8 mouse cellular contexts compared by ENCODE assay signal in the genomic region with DNA sequence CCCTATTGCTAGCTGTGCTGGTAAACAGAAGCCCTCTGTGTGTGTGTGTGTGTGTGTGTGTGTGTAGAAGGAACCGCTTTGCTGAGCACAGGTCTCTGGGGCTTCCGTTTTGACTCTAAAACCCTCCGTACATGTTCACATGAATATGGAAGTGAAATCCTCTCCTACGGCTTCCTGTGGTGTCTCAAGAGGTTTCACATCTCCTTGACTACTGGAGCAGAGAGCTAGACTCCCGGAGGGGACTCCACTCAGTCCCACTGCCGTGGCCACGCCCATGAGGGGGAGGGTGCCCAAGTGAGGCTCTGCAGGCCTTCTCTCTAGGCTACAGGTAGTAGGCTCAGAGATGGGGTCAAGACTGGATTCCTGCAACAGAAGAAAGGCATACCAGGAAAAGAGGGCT. TPM values are rescaled to one million over a fixed set of nuclear protein-coding genes. Genes with fewer than 3 reads are reported as not detected.
DNase-seq lines count a peak whose midpoint lies in the region; ATAC-seq lines count a peak whose summit lies in the region.

A gene (plus strand): TSS at position 275 of the 400 bp plus-strand sequence.

- no peaks in the 10 kb centered on the region for H3K36me3 ChIP-seq in heart, embryonic 11.5 days (ENCODE audit: control insufficient read depth, insufficient read depth, low read length)
- H3K36me3 ChIP-seq in embryonic facial prominence, embryonic 13.5 days: no peaks in the 10 kb centered on the region

- no peak within 1 kb of the TSS for H3K4me2 ChIP-seq in heart, embryonic 11.5 days
- no peak within 1 kb of the TSS for H3K4me2 ChIP-seq in embryonic facial prominence, embryonic 13.5 days

- no peak within 1 kb of the TSS for H3K27ac ChIP-seq in heart, embryonic 11.5 days (ENCODE audit: low read depth, low read length)
- 0 out of 2 replicates have a peak within 1 kb of the TSS, but pooled peaks have one; percentile 28 for H3K27ac ChIP-seq in embryonic facial prominence, embryonic 13.5 days

- peak; percentile 65 to 84 for DNase-seq in heart, adult 18-20 months
- peak; percentile 41 to 71 for DNase-seq in kidney, postnatal 25 days
- DNase-seq in frontal cortex, postnatal 14 days (ENCODE audit: low spot score in 2 of 2): no peak
- DNase-seq in left cerebral cortex, postnatal 25 days (ENCODE audit: low spot score in 2 of 2): no peak

- intact Hi-C loops in left cerebral cortex, postnatal 25 days (cut with DNase I): no loop called here

- no peak within 1 kb of the TSS for H3K9ac ChIP-seq in heart, embryonic 11.5 days (ENCODE audit: low read depth, low read length)
- 0 out of 2 replicates have a peak within 1 kb of the TSS, but pooled peaks have one; percentile 6 for H3K9ac ChIP-seq in embryonic facial prominence, embryonic 13.5 days

- peaks cover 3% of the 10 kb centered on the region for H3K4me1 ChIP-seq in heart, embryonic 11.5 days (ENCODE audit: control insufficient read depth, insufficient read depth, low read length)
- H3K4me1 ChIP-seq in embryonic facial prominence, embryonic 13.5 days: peaks cover 24% of the 10 kb centered on the region

- WGBS in heart, embryonic 11.5 days (ENCODE audit: insufficient replicate concordance): 43% methylated on average over 7 of the region's 7 CpGs
- 21% methylated on average over 7 of the region's 7 CpGs for WGBS in embryonic facial prominence, embryonic 13.5 days

- H3K27me3 ChIP-seq in heart, embryonic 11.5 days (ENCODE audit: control insufficient read depth, insufficient read depth, low read length): peaks cover 42% of the 10 kb centered on the region
- peaks cover 39% of the 10 kb centered on the region for H3K27me3 ChIP-seq in embryonic facial prominence, embryonic 13.5 days

- no peak for ATAC-seq in heart, embryonic 11.5 days (replicated peaks; ENCODE audit: insufficient number of reproducible peaks, low FRiP score, low TSS enrichment)
- ATAC-seq in embryonic facial prominence, embryonic 13.5 days (ENCODE audit: insufficient number of reproducible peaks, insufficient read depth, low FRiP score, low TSS enrichment, low read depth): no peak
- peak; percentile 89 for ATAC-seq in monocyte, adult 5-6 weeks (replicated peaks; ENCODE audit: insufficient number of reproducible peaks, low FRiP score, low TSS enrichment, poor library complexity, severe bottlenecking)
- no peak for ATAC-seq in erythroblast, adult 5-6 weeks (replicated peaks; ENCODE audit: low FRiP score, poor library complexity, severe bottlenecking)

- no peaks in the 10 kb centered on the region for H3K9me3 ChIP-seq in heart, embryonic 11.5 days (replicated peaks; ENCODE audit: control insufficient read depth, low read length)
- H3K9me3 ChIP-seq in embryonic facial prominence, embryonic 13.5 days: no peaks in the 10 kb centered on the region

- no peak within 1 kb of the TSS for H3K4me3 ChIP-seq in heart, embryonic 11.5 days (ENCODE audit: low read depth, low read length)
- no peak within 1 kb of the TSS for H3K4me3 ChIP-seq in embryonic facial prominence, embryonic 13.5 days

RNA-seq across cellular contexts. Expression of the gene that starts here (rescaled TPM):
- total RNA-seq in heart, adult 18-20 months (2021): 1 to 10 TPM; 2.0 to 7.5 TPM
- polyA plus RNA-seq in heart, embryonic 11.5 days (2014; fragmentation: Nextera tagmentation; extraction: Ambion mirVana): 0.20 TPM in 1 of 2 replicates, not detected in the other
- 0.67 and 1.1 TPM in 2 replicates for polyA plus RNA-seq in embryonic facial prominence, embryonic 13.5 days (2015; fragmentation: Nextera tagmentation; extraction: Ambion mirVana)
- total RNA-seq in monocyte, adult 5-6 weeks (2017): 71.7 to 98.5 TPM (median 90.4 TPM) in 3 replicates
- under 1 TPM; 0.46 to 0.92 TPM for total RNA-seq in left cerebral cortex, postnatal 25 days (2021)
- 2.5 TPM in 1 of 2 replicates, not detected in the other for total RNA-seq in erythroblast, adult 5-6 weeks (2015; ENCODE audit: low replicate concordance)
- total RNA-seq in erythroblast, adult 5-6 weeks (2017; ENCODE audit: low replicate concordance): 3.2 and 3.6 TPM in 2 replicates

Comparison
In these comparisons a context has a peak if more than half of its experiments do, and no peak if none do; other contexts are left out.
1. DNase-seq: peak in heart, adult 18-20 months (2 of 2) and kidney, postnatal 25 days (2 of 2); none in frontal cortex, postnatal 14 days (0 of 2) and left cerebral cortex, postnatal 25 days (0 of 2).